Mouse (Mus musculus) G1E (cell line): ENCODE measurements around the gene Nme7.

ENCODE experiments used
- CTCF ChIP-seq: IDR thresholded peaks from 2 replicates; pipeline ENCODE4 v1.5.1; 2012; ENCODE audit warnings: low read depth, low read length, inconsistent platforms, mixed read lengths
- GATA1 ChIP-seq: IDR thresholded peaks from 2 replicates; pipeline ENCODE4 v1.6.1; 2012; ENCODE audit warnings: borderline replicate concordance, low read length, inconsistent platforms, mixed read lengths
- TAL1 ChIP-seq: conservative IDR thresholded peaks from 2 replicates; pipeline ENCODE4 v1.6.1; 2012; ENCODE audit warnings: low read depth, low read length, inconsistent platforms, mixed read lengths

GRCm38 (mm10) chr1:164471632-164472031, 167.7 kb downstream of the Nme7 start:
- TF ChIP-seq CTCF (no peak), GATA1 (no peak), TAL1 (no peak)
